In the genomic region with DNA sequence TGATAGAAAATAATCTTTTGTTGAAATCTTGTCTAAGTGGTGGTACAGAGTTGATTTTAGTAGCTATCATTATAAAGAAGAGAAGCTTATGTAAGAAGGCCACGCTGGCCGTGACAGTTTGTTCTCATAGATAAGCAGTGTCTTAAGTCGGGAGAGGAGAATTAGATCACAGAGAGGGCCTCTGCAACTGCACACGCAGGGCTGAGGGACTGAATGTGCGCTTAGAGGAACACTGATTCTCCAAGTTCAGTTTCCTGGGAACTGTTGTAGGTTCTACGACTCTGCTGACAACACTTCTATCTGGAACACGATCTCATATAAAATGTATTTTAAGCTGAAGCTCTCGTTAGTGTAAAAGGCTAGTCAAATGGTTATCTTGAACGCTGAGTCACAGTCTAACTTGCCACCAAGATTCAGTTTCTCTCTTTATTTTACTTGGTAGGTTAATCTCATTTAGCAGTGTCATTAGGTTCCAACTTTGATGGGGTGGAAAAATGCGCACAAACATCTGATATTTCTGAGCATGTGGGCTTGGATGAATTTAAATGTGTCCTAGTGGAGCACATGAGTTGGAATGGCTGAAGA, we compare ENCODE assay signal across 21 mouse cellular contexts.
DNase-seq lines count a peak whose midpoint lies in the region; ATAC-seq lines count a peak whose summit lies in the region.
"Had no signal": no experiment of that assay in that cellular context is flagged by ENCODE, and none has a peak within 500 bp of the region (broad histone marks: within the 10 kb centered on the region; RNA-seq: fewer than 3 reads in every experiment).

No protein-coding gene starts in this region.

- no peak for ATAC-seq in kidney, embryonic 16.5 days (ENCODE audit: low FRiP score, low TSS enrichment)
- peak; percentile 75 for ATAC-seq in megakaryocyte-erythroid progenitor cell, adult 5-6 weeks (replicated peaks; ENCODE audit: low FRiP score, low TSS enrichment, poor library complexity, severe bottlenecking)
- no peak for ATAC-seq in forebrain, embryonic 12.5 days (ENCODE audit: low FRiP score)
- ATAC-seq: forebrain, embryonic 16.5 days; hindbrain, postnatal 0 days had no signal

- H3K9ac ChIP-seq in kidney, embryonic 16.5 days (replicated peaks; ENCODE audit: low read length): no peak overlapping the region
- H3K9ac ChIP-seq in forebrain, embryonic 12.5 days: no peak overlapping the region
- H3K9ac ChIP-seq: embryonic facial prominence, embryonic 15.5 days; heart, embryonic 13.5 days; hindbrain, embryonic 12.5 days had no signal

- 0 out of 2 replicates have a peak, but pooled peaks cover 7% of the 10 kb centered on the region for H3K4me1 ChIP-seq in kidney, embryonic 16.5 days (ENCODE audit: insufficient read depth, low read length)
- H3K4me1 ChIP-seq in forebrain, embryonic 12.5 days: no peaks in the 10 kb centered on the region
- H3K4me1 ChIP-seq: embryonic facial prominence, embryonic 15.5 days; heart, embryonic 13.5 days; hindbrain, embryonic 12.5 days had no signal

- no peaks in the 10 kb centered on the region for H3K27me3 ChIP-seq in kidney, embryonic 16.5 days (ENCODE audit: insufficient read depth, low read length)
- H3K27me3 ChIP-seq in forebrain, embryonic 12.5 days: no peaks in the 10 kb centered on the region
- H3K27me3 ChIP-seq: CH12.LX; embryonic facial prominence, embryonic 15.5 days; heart, embryonic 13.5 days; hindbrain, embryonic 12.5 days had no signal

- WGBS in kidney, embryonic 16.5 days: 79% methylated on average over 10 of the region's 10 CpGs
- 87% methylated on average over 10 of the region's 10 CpGs for WGBS in forebrain, embryonic 12.5 days

- peaks cover 6% of the 10 kb centered on the region; the same call in 1 of the 2 replicates for H3K36me3 ChIP-seq in kidney, embryonic 16.5 days (ENCODE audit: insufficient read depth, low read length)
- no peaks in the 10 kb centered on the region for H3K36me3 ChIP-seq in forebrain, embryonic 12.5 days (replicated peaks)
- H3K36me3 ChIP-seq: embryonic facial prominence, embryonic 15.5 days; heart, embryonic 13.5 days; hindbrain, embryonic 12.5 days had no signal

- no peaks in the 10 kb centered on the region for H3K9me3 ChIP-seq in kidney, embryonic 16.5 days (ENCODE audit: low read length)
- no peaks in the 10 kb centered on the region for H3K9me3 ChIP-seq in forebrain, embryonic 12.5 days
- H3K9me3 ChIP-seq: embryonic facial prominence, embryonic 15.5 days; heart, embryonic 13.5 days; hindbrain, embryonic 12.5 days had no signal

- H3K4me3 ChIP-seq in kidney, embryonic 16.5 days (ENCODE audit: low read length): no peak overlapping the region
- no peak overlapping the region for H3K4me3 ChIP-seq in forebrain, embryonic 12.5 days (replicated peaks)
- H3K4me3 ChIP-seq: embryonic facial prominence, embryonic 15.5 days; heart, embryonic 13.5 days; hindbrain, embryonic 12.5 days had no signal

- DNase-seq in frontal cortex, postnatal 36 days (ENCODE audit: low spot score in 2 of 2): peak; percentile 6 to 19
- DNase-seq in frontal cortex, postnatal 10 days (ENCODE audit: low spot score in 2 of 2): no peak
- DNase-seq in kidney, postnatal 25 days: no peak
- DNase-seq in brain, adult 2 months (ENCODE audit: low read depth, low spot score): peak; percentile 26
- no peak for DNase-seq in lung, postnatal 10 days
- DNase-seq: adrenal gland, postnatal 10 days; cerebellum, adult 18-20 months; cerebellum, postnatal 10 days; embryo, embryonic 11 days; gastrocnemius, postnatal 25 days; heart, postnatal 36 days; kidney, adult 8-10 months had no signal

- H3K27ac ChIP-seq in kidney, embryonic 16.5 days (ENCODE audit: low read length): 0 out of 2 replicates have a peak overlapping the region, but pooled peaks have one; percentile 9
- H3K27ac ChIP-seq in forebrain, embryonic 12.5 days: no peak overlapping the region
- H3K27ac ChIP-seq: embryonic facial prominence, embryonic 15.5 days; heart, embryonic 13.5 days; hindbrain, embryonic 12.5 days; hindbrain, postnatal 0 days had no signal

- no peak overlapping the region for H3K4me2 ChIP-seq in kidney, embryonic 16.5 days (replicated peaks; ENCODE audit: low read depth, low read length)
- H3K4me2 ChIP-seq in forebrain, embryonic 12.5 days: no peak overlapping the region
- H3K4me2 ChIP-seq: embryonic facial prominence, embryonic 15.5 days; heart, embryonic 13.5 days; hindbrain, embryonic 12.5 days had no signal

Comparison
In these comparisons a context has a peak if more than half of its experiments do, and no peak if none do; other contexts are left out.
1. DNase-seq: peak in frontal cortex, postnatal 36 days (2 of 2) and brain, adult 2 months (single experiment); none in frontal cortex, postnatal 10 days (0 of 2), kidney, postnatal 25 days (0 of 2) and lung, postnatal 10 days (single experiment).